In the genomic region with DNA sequence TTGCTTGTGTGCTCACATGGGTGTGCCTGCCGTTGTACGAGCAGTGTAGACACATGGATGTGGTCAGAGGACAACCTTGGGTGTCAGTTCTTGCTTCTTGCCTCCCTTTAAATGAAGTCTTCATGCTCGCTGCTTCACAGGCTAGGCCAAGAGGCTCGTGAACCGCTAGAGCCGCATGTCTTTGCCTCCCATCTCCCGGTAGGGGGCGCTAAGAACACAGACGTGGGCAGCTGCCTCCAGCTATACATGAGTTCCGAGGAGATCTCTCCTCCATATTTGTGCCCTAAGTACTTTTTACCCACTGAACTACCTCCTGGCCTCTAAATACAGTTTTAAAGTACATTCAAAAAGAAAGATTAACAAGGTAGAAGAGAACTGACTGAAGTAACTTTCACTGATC, we compare ENCODE assay signal across 9 mouse cellular contexts. TPM values are rescaled to one million over a fixed set of nuclear protein-coding genes. Genes with fewer than 3 reads are reported as not detected.
DNase-seq lines count a peak whose midpoint lies in the region; ATAC-seq and TF ChIP-seq lines count a peak whose summit lies in the region.
"Had no signal": no experiment of that assay in that cellular context is flagged by ENCODE, and none has a peak within 500 bp of the region (broad histone marks: within the 10 kb centered on the region; RNA-seq: fewer than 3 reads in every experiment).

No protein-coding gene starts in this region.

- H3K4me3 ChIP-seq in hindbrain, postnatal 0 days (ENCODE audit: low read length), result no peak overlapping the region
- H3K4me3 ChIP-seq: neural tube, embryonic 12.5 days had no signal

- TF ChIP-seq CTCF in hindbrain, postnatal 0 days (IDR thresholded peaks at IDR 0.05; ENCODE audit: low read depth), result peak; percentile 92

- H3K27me3 ChIP-seq in hindbrain, postnatal 0 days (ENCODE audit: insufficient read depth, low read length), result no peaks in the 10 kb centered on the region

- H3K4me2 ChIP-seq in hindbrain, postnatal 0 days (ENCODE audit: low read depth, low read length), result no peak overlapping the region
- H3K4me2 ChIP-seq: neural tube, embryonic 12.5 days had no signal

- H3K4me1 ChIP-seq in hindbrain, postnatal 0 days (ENCODE audit: insufficient read depth, low read length), result no peaks in the 10 kb centered on the region
- H3K4me1 ChIP-seq: neural tube, embryonic 12.5 days had no signal

- H3K9me3 ChIP-seq in hindbrain, postnatal 0 days (ENCODE audit: low read length), result no peaks in the 10 kb centered on the region
- H3K9me3 ChIP-seq: neural tube, embryonic 12.5 days had no signal

- no peak overlapping the region for H3K27ac ChIP-seq in hindbrain, postnatal 0 days
- H3K27ac ChIP-seq: neural tube, embryonic 12.5 days had no signal

- 13% methylated on average over 10 of the region's 10 CpGs for WGBS in hindbrain, postnatal 0 days

- no peaks in the 10 kb centered on the region for H3K36me3 ChIP-seq in hindbrain, postnatal 0 days (ENCODE audit: insufficient read depth, low read length)
- H3K36me3 ChIP-seq: neural tube, embryonic 12.5 days had no signal

- H3K9ac ChIP-seq in hindbrain, postnatal 0 days (replicated peaks; ENCODE audit: low read length), result no peak overlapping the region
- H3K9ac ChIP-seq: neural tube, embryonic 12.5 days had no signal

- DNase-seq in ZHBTc4 (ENCODE audit: low read depth, low spot score), result peak; percentile 70
- peak; percentile 56 for DNase-seq in cerebellum, adult 9-11 months
- peak; percentile 34 to 73 for DNase-seq in frontal cortex, postnatal 10 days (ENCODE audit: low spot score in 2 of 2)
- DNase-seq in hindbrain, postnatal 0 days (ENCODE audit: low spot score), result peak; percentile 91
- DNase-seq in left cerebral cortex, adult 11 months (ENCODE audit: low spot score), result peak; percentile 44
- DNase-seq in lung, postnatal 36 days, result peak; percentile 87
- DNase-seq in skeletal muscle tissue, adult 2 months (ENCODE audit: low read depth, low spot score), result peak; percentile 85
- DNase-seq in urinary bladder, postnatal 4 days (ENCODE audit: low spot score in 2 of 2), result peak; percentile 66 to 85

- peak; percentile 84; the same call in 1 of the 2 replicates for ATAC-seq in hindbrain, postnatal 0 days

RNA-seq across cellular contexts. Expression of a gene that starts 16.7 kb away (rescaled TPM):
- 0.52 TPM in 1 of 2 replicates, not detected in the other for total RNA-seq in hindbrain, postnatal 0 days (2014; rRNA removed)
- 0.11 and 0.15 TPM in 2 replicates for polyA plus RNA-seq in hindbrain, postnatal 0 days (2015; fragmentation: Nextera tagmentation; extraction: Ambion mirVana)
